In genomic region chr15:61098519-61098918, GRCm38 (mm10) we compare ENCODE assay signal across 33 mouse cellular contexts.
"Had no signal": no experiment of that assay in that cellular context is flagged by ENCODE, and none has a peak within 500 bp of the region (broad histone marks: within the 10 kb centered on the region; RNA-seq: fewer than 3 reads in every experiment).

No protein-coding gene starts in this region.

- H3K9ac ChIP-seq: heart, embryonic 12.5 days; heart, embryonic 13.5 days; heart, embryonic 15.5 days; hindbrain, embryonic 12.5 days; hindbrain, embryonic 13.5 days; hindbrain, embryonic 14.5 days; hindbrain, embryonic 15.5 days; kidney, embryonic 15.5 days had no signal

- H3K36me3 ChIP-seq: heart, embryonic 10.5 days; heart, embryonic 12.5 days; heart, embryonic 13.5 days; heart, embryonic 15.5 days; hindbrain, embryonic 10.5 days; hindbrain, embryonic 12.5 days; hindbrain, embryonic 13.5 days; hindbrain, embryonic 15.5 days; kidney, embryonic 15.5 days had no signal

- H3K4me1 ChIP-seq: heart, embryonic 10.5 days; heart, embryonic 12.5 days; heart, embryonic 13.5 days; heart, embryonic 15.5 days had no signal

- H3K4me3 ChIP-seq: heart, embryonic 10.5 days; heart, embryonic 12.5 days; heart, embryonic 13.5 days; heart, embryonic 15.5 days; hindbrain, embryonic 10.5 days; hindbrain, embryonic 12.5 days; hindbrain, embryonic 13.5 days; hindbrain, embryonic 15.5 days; kidney, embryonic 15.5 days; layer of hippocampus, adult 2 months; left cerebral cortex, adult 2 months had no signal

- H3K27ac ChIP-seq: heart, embryonic 10.5 days; heart, embryonic 13.5 days; heart, embryonic 15.5 days; hindbrain, embryonic 10.5 days; hindbrain, embryonic 12.5 days; hindbrain, embryonic 13.5 days; hindbrain, embryonic 14.5 days; hindbrain, embryonic 15.5 days; hindbrain, postnatal 0 days; kidney, embryonic 15.5 days; kidney, postnatal 0 days; layer of hippocampus, adult 2 months; left cerebral cortex, adult 2 months had no signal

- DNase-seq: heart, postnatal 10 days; heart, postnatal 14 days; heart, postnatal 36 days; heart, postnatal 4 days; kidney, adult 11 months; kidney, adult 18-20 months; kidney, adult 2 months; kidney, adult 8-10 months; kidney, adult 9 months; kidney, postnatal 10 days; kidney, postnatal 14 days; kidney, postnatal 25 days; kidney, postnatal 36 days; kidney, postnatal 4 days; layer of hippocampus, adult 9-11 months; layer of hippocampus, postnatal 36 days had no signal

- H3K9me3 ChIP-seq: heart, embryonic 10.5 days; heart, embryonic 12.5 days; heart, embryonic 13.5 days; heart, embryonic 15.5 days; hindbrain, embryonic 10.5 days; hindbrain, embryonic 12.5 days; hindbrain, embryonic 13.5 days; hindbrain, embryonic 15.5 days; kidney, embryonic 15.5 days had no signal

- ATAC-seq: hindbrain, embryonic 16.5 days; hindbrain, postnatal 0 days; inflammation-experienced regulatory T-cells, adult 6 months had no signal

- H3K27me3 ChIP-seq: heart, embryonic 12.5 days; heart, embryonic 13.5 days; heart, embryonic 15.5 days; hindbrain, embryonic 12.5 days; hindbrain, embryonic 13.5 days; kidney, embryonic 15.5 days had no signal

- H3K4me2 ChIP-seq: heart, embryonic 11.5 days; heart, embryonic 12.5 days; heart, embryonic 13.5 days; heart, embryonic 15.5 days; hindbrain, embryonic 12.5 days; hindbrain, embryonic 13.5 days; hindbrain, embryonic 14.5 days; hindbrain, embryonic 15.5 days; kidney, embryonic 15.5 days had no signal
